Mouse (Mus musculus): ENCODE data around the gene Malrd1. TPM values are rescaled to one million over a fixed set of nuclear protein-coding genes. Genes with fewer than 3 reads are reported as not detected.

Gene Malrd1
- total RNA-seq, 2 experiments from 2014 or later: not detected

DNA sequence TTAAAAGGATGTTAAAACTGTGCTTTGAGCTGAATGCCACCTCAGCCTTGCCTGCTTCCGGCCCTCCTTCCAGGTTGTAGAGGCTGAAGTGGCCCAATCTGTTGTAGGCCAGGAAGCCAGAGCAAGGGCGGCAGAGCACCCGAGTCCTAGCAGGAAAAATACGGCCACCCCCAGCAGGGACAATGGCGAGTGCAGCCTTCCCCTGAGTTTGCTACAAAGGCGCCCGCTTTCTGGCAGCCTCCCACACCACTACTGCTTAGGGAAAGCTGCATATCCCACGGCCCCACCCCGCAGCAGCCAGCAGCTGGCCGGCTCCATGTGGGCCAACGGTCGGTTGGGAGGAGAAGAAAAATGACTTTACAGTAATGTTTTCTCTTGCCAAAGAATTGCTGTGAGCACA is 503.5 kb downstream of the Malrd1 start:
- no peak for ATAC-seq (replicated peaks; ENCODE audit: poor library complexity)

DNA sequence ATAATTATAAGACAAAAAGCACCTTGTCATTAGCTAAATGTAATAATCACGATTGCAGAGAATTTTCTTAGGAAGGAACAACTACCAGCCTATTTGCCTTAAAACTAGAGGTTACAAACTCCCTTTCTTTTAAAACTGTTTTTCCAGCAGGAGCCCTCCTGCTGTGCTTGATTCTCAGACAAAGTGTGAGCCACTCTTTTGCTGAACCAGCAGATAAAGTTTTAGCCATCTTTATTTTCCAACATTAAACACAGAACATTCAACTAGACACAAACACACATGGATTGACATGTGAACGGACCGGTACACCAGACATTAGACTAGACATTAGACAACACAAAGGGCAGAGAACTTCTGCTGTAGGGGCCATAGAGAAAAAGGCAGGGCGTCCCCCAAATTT is 505.3 kb downstream of the Malrd1 start:
- ATAC-seq (replicated peaks; ENCODE audit: poor library complexity): no peak

DNA sequence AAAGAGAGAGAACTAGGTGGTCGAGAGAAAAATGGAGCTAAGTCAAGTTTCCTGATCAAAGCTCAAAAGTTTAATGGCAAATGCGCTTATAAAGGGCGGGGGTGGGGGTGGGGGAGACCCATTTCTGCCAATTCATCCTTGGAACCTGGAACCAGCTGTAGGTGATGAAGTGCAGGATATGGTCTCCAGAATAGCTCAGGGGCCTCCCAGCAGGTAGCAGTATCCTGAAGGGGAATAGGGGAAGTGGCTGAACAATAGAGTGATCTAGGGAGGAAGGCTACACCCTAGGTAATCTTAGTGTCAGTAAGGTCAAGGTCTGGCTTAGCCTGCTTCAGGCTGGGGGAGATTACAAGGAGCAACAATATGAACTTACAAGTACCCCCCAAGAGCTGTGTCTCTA is 506.5 kb downstream of the Malrd1 start:
- no peak for ATAC-seq (replicated peaks; ENCODE audit: poor library complexity)

DNA sequence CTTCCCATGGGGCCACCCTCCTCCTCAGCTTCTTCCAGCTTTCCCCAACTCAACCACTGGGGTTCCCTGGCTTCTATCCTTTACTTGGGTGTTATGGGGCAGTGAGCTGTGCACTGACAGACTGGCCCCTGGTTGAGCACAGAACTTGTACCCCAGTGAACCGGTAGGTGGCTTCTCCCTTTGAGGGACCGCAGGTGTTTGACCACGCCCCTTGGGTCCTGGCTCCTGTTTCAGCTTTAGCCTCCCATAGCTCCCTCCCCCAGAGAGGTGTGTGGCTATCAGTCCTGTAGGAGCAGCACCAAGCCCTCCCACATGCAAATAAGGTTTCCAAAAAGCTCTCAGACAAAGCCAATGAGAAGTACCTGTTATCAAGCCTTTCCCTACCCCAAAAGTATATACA is 584.4 kb downstream of the Malrd1 start:
- no peak for ATAC-seq (replicated peaks; ENCODE audit: poor library complexity)

DNA sequence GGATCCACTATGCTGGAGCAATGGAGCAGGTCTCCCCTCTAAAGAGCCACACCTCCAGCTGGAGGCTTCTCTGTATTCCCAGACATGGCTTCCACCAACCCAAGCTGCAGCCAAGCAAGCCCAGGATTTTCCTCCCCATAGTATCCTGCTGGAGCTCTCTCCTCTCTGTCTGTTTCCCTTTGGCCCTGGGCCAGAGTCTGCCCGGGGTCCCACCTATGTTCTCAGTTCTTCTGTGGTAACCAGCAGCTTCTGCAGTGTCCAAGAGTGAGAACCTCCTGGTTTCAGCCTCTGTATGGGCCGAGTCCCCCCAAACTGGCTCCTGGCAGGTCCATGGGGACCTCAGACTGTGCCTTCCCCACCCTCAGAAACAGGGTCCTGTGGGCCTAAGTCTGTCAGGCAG is 587.1 kb downstream of the Malrd1 start:
- no peak for ATAC-seq (replicated peaks; ENCODE audit: poor library complexity)

DNA sequence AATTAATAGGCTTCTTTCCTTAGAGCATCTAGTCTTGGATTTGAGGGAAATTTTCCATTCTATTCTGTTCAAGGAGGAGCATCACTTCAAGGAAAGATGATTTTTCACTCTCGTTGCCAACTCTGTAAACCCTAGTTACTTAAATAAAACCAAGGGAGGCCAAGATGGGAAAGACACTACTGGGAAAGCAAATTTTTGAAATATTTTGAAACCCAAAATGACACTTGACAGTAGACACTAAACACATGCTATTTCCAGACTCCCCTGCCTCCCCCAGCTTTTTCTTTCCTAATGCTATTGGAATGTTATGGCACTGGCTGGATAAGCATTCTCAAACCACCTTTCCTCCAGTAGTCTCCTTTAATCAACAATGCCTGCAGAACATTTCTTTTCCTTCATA is 621.7 kb downstream of the Malrd1 start:
- no peak for ATAC-seq (replicated peaks; ENCODE audit: poor library complexity)

DNA sequence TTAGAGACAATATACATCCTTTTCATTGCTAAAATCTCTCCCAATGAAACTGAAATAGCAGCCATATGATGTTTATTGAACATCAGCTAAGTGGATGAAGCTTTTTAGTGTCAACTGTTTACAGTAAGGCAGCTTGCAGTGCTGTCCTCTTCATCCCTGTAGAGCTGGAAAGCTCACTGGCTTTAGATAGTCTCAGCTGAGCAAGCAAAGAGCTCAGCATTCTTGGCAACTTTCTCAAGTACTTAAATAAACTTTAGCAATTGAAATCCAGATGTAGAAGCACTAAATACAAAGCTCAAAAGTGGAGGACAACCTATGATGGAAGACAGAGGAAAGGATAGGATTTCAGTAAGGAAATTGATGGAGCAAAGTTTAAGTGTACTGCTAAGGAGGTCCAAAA is 626.3 kb downstream of the Malrd1 start:
- no peak for ATAC-seq (replicated peaks; ENCODE audit: poor library complexity)

- no peak for ATAC-seq (replicated peaks; ENCODE audit: poor library complexity)
Measured at GRCm38 (mm10) chr2:16163246-16163989, 637.1 kb downstream of the Malrd1 start.

- no peak for ATAC-seq (replicated peaks; ENCODE audit: poor library complexity)
Measured at GRCm38 (mm10) chr2:16168611-16169010, 642.3 kb downstream of the Malrd1 start.

- ATAC-seq (replicated peaks; ENCODE audit: poor library complexity): no peak
Measured at GRCm38 (mm10) chr2:16172086-16172485, 645.8 kb downstream of the Malrd1 start.

- ATAC-seq (replicated peaks; ENCODE audit: poor library complexity): no peak
Measured at GRCm38 (mm10) chr2:16173355-16173754, 647.1 kb downstream of the Malrd1 start.

GRCm38 (mm10) chr2:16182140-16182539 is 655.9 kb downstream of the Malrd1 start:
- no peak for ATAC-seq (replicated peaks; ENCODE audit: poor library complexity)

GRCm38 (mm10) chr2:16183158-16183557 is 656.9 kb downstream of the Malrd1 start:
- ATAC-seq (replicated peaks; ENCODE audit: poor library complexity): peak; percentile 65

- no peak for ATAC-seq (replicated peaks; ENCODE audit: poor library complexity)
Measured at GRCm38 (mm10) chr2:16210016-16210415, 683.7 kb downstream of the Malrd1 start.

DNA sequence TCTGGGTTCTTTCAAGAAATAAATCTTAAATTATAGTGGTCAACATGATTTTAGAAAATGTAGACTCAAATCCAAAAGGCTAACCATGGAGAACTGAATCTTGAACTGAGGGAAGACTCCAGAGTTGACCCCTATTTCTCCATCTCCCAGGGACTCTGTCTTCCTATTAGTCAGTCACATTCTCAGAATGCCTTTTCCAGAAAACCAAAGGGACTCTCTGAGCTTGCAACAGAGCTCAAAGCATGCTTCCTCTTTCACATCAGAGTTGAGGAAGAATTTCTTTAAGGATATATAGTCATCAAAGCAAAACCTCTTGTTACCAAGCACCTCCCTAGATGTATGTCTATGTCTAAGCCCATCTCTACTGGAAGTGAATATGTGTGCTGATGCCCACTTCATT is 686.5 kb downstream of the Malrd1 start:
- ATAC-seq (replicated peaks; ENCODE audit: poor library complexity): peak; percentile 34; the same call in 1 of the 2 replicates

GRCm38 (mm10) chr2:16214111-16214510 is 687.8 kb downstream of the Malrd1 start:
- no peak for ATAC-seq (replicated peaks; ENCODE audit: poor library complexity)

DNA sequence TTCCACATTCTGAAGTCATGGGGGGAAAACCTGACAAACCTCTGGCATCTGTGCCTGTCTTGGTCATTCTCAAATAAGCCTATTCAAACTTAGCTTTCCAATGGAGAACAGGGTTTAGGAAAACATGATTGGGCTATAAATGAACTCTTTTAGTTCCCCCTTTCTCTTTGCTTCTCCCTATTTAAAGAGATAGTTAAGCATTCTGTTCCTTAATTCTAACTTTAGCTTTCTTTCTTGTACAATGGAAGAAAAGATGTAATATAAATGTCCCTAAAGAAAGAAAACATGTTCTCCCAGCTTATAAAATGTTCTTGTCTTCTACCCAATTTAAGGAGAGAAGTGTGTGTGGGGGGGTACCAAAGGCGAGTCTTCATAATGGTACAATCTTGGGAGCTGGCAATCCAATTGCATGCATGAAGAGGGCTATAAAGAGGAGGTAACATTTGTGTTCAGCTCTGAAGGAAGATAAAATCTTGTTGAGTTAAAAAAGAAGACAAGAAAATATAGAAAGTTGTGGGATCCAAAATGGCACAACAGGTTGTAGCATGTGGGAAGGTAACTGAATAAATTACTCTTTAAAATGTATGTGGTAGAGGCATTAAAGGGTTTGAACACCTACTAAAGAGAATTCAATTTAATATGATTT is 702.0 kb downstream of the Malrd1 start:
- ATAC-seq (replicated peaks; ENCODE audit: poor library complexity): no peak

GRCm38 (mm10) chr2:16240861-16241260 is 714.6 kb downstream of the Malrd1 start:
- no peak for ATAC-seq (replicated peaks; ENCODE audit: poor library complexity)

DNA sequence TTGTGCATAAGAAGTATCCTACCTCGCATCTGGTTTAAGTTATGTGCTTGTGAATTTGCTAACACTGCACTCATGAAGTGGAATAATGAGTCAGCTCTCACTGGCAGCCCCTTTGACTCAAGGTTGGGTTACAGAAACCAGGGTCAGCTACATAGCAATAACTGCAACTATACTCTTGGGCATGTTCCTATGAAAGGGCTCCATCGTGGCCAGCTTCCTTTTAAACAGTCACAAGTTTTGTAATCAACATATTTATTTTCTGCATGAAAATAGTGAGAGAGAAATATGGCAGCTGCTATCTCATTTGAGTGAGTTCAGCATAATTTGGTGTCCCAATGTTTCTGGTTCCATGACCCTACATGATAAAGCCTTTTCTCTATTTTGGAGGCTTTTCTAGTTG is 716.8 kb downstream of the Malrd1 start:
- no peak for ATAC-seq (replicated peaks; ENCODE audit: poor library complexity)

GRCm38 (mm10) chr2:16248861-16249260 is 722.6 kb downstream of the Malrd1 start:
- ATAC-seq (replicated peaks; ENCODE audit: poor library complexity): no peak

GRCm38 (mm10) chr2:16252274-16252673 is 726.0 kb downstream of the Malrd1 start:
- ATAC-seq (replicated peaks; ENCODE audit: poor library complexity): 0 out of 2 replicates have a peak, but pooled peaks have one; percentile 26

Data from megakaryocyte progenitor cell, adult 5-6 weeks (primary cell).